Mouse (Mus musculus) right cerebral cortex, adult 18-20 months (tissue): ENCODE results near the gene Prpf6.

Experiments
- DNase-seq: peaks from one replicate; pipeline ENCODE4 v3.0.0; 2022; ENCODE audit warnings: mixed read lengths

Gene Prpf6

GRCm38 (mm10) chr2:181659609-181660055 lies 68.0 kb downstream of the Prpf6 start:
- DNase-seq = peak; percentile 79

DNA sequence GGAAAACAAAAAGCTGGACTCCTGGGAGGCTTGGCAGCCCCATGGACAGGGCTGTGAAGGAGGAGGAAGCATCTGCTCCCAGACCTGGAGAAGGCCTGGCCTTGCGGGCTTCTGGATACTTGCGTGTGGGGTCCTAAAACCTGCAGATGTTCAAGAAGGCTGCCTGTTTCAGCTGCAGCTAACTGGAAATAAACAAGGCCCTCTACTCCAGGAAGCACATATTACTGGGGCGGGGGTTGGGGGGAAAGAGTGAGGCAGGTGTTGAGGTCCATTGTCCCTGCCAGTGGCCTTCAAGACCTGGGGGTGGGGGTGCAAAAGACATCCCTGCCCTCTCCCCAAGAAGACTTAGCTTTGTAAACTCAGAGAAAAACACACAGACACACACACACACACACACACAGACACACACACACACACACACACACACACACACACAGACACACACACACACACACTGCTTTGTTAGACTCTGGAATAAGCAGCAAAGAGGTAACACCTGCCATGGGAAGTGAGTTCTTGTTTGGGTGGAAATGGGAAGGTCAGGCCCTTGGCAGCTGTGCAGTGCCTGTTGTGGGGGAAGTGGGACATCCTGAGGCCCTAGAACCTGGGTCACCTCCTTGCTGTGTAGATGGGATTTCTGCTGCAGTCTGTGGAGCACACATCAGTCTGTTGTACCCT lies 71.1 kb downstream of the Prpf6 start:
- DNase-seq = no peak

DNA sequence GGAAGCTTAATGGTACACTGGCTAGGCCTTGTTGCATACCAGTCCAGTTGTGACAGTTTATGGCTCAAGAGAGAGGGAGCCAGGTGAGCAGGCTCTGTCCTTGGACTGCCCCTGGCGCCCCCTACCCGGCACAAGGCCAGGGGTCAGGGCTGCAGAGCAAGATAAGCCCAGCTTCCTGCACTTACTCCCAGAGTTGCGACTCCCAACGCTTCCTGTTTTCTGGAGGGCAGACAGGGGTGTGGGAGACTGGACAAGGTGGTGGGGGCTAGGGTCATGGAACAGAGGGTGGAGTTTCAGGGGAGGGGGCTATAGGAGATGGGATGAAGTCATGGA lies 71.6 kb downstream of the Prpf6 start:
- no peak for DNase-seq

DNA sequence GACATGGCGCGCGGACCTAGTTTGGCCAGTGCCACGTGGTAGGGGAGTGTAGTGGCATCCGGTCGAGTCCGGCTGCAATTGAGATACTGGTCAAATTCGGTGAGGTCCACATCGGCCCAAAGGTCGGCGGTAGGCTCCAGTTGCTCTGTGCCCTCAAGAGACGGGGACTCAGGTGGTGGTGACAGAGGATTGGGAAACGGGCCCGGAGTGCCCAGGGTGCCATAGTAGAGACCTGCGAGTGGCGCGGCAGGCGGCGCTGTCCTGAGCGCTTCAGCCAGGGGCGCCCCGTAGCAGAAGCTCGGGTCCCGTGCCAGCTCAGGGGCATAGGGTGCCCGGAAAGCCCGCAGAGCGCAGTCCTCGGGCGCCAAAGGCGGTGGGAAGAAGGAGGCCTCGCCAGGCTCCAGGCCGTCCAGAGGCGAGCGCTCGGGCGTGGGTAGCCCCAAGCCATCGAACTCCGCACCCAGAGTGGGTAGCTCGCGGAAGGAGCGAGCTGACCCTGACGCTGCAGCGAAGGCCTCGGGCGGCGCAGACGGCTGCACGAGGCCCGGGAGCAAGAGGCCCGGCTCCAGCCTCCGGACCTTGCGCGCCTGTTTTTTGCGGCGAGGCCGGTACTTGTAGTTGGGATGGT lies 78.7 kb downstream of the Prpf6 start:
- DNase-seq = no peak

- DNase-seq = no peak
Measured at GRCm38 (mm10) chr2:181670913-181671311, 79.2 kb downstream of the Prpf6 start.

DNA sequence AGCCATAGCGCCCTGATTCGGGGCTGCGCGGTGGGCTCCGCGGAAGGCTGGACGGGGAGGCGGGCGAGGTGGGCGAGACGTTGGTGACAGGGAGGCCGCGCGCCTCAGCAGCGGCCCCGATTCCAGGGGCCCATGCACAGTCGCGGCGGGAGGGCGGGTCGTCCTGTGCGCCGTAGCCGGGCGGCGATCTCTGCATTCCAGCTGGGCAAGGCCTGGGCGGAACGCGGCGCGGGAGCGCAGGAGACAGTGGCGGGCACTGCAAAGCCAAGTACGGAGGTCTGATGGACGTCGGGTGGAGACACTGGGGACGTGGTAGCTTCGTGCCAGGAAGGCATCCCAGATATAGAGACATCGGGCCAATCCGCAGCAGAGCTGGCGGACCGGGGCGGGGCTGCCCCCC lies 79.7 kb downstream of the Prpf6 start, which contains the start of gene Sox18:
Gene Sox18 (minus strand): TSS at position 315 of the 400 bp plus-strand sequence.
- no peak for DNase-seq

DNA sequence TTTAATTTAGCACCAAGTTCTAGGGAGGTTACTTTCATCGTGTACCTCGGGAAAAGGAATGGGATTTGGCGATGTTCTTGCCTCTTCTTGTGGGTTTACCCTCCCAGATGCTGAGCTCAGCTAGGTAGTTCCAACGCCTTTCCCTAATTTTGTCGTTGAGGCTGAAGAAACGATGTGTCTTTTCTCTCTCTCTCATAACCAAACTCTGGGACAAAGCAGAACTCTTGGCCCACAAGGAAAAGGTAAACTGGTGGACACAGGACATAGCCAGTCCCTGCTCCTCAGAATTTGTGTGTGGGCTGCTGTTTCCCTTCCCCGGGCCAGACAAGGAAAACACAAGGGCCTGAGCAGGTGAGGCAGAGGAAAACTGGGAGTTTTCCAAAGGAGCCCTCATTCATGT lies 80.3 kb downstream of the Prpf6 start:
- DNase-seq = no peak

GRCm38 (mm10) chr2:181673501-181673900 lies 81.8 kb downstream of the Prpf6 start:
- no peak for DNase-seq

DNA sequence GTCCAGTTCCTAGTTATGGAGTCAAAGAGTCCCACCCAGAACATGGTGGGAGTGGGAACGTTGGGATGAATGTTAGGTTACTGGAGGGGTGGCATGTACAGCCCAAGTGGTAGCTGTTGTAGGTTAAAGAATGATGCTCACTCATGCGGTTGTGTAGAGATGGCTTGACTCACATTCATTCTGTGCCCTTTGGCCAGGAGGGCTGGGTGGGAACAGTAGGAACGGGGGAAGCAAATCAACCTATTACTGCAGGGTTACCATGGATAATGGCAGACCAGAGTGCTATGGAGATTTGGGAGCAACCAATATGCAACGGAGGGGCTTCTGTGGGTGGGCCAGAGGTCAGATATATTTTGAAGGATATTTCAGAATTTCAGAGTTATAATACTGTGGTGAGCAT lies 83.3 kb downstream of the Prpf6 start:
- no peak for DNase-seq

DNA sequence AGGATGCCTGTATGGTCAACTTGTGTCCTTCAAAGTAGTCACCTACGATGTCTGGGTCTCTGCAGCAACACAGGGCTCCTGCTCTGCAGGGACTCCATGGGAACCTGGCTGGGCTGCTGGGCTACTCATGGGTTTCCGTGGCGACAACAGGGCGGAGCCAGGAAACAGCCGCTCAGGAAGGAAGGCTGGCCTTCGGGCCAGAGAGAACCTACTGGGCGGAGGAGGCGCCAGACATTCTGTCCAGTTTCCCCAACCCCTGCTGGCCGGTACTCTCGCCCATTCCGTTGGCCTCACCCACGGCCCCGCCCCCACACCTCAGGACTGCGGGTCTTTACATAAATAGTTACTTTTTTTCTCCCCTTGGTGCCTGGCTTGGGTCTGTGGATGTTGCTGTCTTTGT lies 83.8 kb downstream of the Prpf6 start:
- DNase-seq = no peak

DNA sequence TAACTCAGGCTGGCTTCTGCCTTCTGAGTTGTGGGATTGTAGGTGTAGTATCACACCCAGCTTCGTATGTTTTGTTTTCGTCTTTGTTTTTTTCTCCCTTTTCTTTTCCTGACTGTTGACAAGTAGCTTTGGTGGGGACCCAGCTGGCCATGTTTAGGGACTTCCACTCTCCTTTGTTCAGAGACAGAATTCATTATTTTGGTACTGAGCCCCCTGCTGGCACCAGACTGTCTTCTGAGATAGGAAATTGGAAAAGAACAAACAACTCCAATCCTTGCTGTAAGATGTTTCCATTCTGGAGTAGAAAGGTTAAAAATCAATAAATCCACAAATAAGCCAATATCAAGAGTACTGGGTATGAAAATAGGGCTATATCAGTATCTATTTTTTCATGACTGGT lies 84.8 kb downstream of the Prpf6 start:
- DNase-seq = no peak

DNA sequence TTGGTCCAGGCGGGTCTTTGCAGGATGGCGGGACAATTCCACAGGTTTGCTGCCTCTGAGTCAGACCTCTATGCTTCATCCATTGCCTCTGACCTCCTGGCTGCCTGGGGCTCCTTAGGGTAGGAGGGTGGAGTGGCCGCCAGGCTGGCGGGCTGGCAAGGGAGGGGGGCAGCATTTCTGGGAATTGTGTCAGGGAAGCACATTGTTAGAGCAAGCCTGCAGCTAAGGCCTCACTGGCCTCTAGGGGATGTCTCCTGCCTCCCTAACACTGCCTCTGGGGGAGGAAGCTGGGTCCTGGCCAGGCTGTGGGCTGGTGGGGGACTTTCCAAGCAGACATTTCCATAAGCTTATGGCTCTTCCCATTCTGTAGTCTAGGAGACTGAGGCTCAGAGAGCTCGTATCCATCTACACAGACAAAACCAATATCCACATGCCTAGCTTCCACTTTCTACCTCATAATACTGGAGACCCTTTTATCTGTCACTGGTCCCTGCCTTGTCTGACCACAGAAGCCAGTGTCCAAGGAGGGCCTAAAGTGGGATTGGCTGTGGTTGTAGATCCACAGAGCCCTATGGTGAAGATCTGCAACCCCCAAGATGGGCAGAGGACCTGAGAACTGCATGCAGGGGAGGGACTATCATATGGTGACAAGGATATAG lies 85.6 kb downstream of the Prpf6 start:
- no peak for DNase-seq

GRCm38 (mm10) chr2:181677755-181678098 lies 86.1 kb downstream of the Prpf6 start:
- DNase-seq = no peak

DNA sequence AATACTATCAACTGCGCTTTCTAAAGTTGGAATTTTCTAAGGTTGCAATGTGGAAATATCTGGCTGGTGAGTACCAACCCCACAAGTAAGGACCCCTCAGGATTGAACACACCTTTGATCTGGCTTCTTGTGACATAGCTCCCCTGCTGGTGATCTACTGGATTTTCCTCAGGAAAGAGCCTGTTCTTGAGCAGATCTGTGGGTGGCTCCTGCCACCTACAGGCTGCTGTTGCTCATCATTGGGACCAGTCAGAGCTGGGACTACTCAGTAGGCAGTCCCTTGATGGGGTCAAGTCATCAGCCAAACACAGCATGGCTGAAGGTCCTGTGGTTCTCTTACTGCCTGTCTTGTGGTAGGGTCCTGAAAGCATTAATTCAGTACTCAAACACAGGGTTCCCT lies 87.1 kb downstream of the Prpf6 start:
- DNase-seq = peak; percentile 88

DNA sequence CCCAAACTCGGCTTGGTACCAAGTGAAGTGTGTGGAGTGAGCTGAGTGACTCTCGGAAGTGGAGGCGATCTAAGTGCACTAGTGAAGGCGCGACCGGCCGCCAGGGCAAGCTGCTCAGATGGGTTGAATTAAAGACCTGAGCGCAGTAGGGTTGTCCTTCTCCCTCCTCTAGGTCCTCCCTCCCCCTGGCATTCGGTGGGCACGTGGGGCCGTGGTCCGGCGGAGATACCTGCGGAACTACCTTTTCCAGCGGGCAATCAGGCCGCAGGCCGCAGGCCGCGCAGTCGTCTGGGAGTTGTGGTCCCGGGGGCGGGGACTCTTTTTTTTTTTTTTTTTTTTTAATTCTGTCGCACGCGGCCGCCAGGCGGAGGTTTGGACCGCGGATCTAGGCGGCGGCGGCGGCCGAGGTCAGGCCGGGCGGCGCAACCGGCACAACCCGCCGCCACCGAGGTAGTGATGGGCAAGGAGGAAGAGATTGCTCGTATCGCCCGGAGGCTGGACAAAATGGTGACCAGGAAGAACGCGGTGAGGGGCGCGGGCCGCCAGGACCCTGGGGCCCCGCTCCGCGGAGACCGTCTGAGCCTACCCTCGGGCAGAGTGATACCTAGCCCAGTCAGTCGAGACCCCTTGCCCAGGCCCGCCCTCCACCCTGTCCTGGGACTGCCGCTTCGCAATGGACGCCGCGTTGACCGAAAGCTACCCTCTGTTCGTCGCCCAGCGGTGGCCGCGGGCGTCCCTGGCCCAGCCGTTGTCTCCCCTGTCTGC lies 88.5 kb downstream of the Prpf6 start, which contains the start of gene Tcea2:
Gene Tcea2 (plus strand): TSS at position 360 of the 765 bp plus-strand sequence.
- DNase-seq = peak; percentile 78

GRCm38 (mm10) chr2:181680716-181681117 lies 89.0 kb downstream of the Prpf6 start:
- DNase-seq = peak; percentile 48

DNA sequence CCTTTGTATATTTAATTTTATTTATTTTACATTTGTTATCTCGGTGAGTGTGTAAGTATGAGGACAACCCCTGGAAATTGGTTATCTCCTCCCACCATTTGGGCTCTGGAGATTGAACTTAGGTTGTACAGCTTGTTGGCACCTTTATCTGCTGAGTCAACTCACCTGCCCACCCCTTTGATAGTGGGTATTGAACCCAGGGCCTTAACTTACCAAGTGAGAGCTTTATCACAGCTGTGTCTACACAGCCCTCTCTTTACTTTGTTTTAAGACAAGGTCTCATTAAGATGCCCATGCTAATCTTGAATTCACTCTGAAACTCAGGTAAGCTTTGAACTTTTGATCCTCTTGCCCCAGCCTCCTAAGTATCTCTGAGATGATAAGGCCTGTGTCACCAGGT lies 90.3 kb downstream of the Prpf6 start:
- DNase-seq = no peak

DNA sequence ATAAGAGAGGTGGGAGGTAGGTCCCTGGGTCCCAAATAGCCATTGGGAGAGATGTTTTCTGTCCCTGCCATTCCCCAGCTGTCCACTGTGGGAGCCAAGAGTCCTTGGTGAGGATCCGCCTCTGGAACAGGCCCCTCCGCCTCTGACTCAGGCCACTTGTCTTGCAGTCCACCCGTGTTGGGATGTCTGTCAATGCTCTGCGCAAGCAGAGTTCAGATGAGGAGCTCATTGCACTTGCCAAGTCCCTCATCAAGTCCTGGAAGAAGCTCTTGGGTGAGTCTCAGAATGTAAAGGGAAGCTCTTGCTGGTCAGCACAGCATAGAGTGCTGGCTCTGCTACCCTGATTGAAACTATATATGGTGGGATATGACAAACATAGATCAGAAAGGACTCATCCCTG lies 91.7 kb downstream of the Prpf6 start:
- DNase-seq = no peak

- DNase-seq = no peak
Measured at GRCm38 (mm10) chr2:181684713-181685112, 93.0 kb downstream of the Prpf6 start.

DNA sequence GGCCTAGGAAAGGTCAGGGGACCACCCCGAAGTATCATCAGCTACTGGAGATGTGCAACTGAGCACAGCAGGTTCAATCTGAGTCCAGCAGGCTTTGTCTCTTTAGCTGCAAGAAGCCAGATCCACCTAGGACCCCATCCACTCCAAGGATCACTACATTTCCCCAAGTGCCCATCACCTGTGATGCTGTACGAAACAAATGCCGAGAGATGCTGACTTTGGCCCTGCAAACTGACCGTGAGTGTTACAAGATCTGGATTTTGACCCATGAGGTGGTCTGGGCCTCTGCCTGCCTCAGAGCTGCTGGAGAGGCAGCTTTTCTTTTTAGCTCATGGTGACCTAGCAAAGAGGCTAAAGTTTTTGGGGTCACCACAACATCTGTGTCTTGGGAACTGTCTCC lies 94.0 kb downstream of the Prpf6 start:
- no peak for DNase-seq

DNA sequence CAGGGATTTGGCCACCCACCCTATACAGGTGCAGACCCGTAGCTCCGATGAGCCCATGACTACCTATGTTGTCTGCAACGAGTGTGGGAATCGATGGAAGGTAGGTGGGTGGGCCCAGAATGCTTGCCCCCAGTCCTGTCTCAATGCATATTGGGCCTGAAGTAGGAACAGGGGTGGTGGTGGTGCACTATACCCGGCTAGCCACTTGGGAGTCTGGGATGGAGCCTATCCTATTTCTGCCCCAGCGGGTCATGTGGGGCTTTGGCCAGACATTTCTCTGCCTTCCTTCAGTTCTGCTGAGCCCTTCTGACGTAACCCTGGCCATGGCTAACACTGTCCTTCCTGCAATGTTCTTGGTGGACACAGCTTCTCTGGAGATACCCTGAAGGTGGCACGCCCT lies 95.9 kb downstream of the Prpf6 start:
- DNase-seq = no peak

DNA sequence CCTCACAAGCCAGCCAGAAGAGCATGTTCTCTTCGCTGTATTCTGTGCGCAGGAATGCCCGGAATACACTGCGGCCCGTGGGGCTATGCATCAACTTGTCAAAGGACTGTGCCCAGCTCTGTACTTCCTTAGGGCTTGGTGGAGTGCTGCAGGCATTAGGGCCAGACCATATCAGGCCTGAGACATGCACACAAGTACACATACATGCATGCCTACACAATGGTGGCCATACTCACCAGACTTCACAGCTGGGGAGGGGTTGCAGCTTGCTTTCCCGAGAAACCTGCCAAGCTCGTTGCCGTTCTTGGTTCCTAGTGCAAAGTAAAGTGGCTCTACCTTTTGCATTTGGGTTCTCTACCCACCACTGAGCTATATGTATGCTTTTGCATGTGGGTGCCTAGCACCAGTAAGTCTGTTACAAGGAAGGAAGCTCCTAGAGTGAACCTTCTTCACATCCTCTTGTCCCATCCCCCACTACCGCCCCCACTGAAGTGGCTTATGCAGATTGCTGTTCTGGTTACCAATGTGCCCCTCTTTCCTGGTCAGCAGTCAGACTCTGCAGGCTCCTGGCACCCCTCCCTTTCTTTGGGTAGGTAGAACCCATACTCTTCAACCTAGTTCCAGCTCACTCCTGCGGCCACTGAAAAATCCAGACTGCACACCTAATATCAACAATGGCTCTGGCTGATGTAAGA lies 97.9 kb downstream of the Prpf6 start:
- DNase-seq = no peak

DNA sequence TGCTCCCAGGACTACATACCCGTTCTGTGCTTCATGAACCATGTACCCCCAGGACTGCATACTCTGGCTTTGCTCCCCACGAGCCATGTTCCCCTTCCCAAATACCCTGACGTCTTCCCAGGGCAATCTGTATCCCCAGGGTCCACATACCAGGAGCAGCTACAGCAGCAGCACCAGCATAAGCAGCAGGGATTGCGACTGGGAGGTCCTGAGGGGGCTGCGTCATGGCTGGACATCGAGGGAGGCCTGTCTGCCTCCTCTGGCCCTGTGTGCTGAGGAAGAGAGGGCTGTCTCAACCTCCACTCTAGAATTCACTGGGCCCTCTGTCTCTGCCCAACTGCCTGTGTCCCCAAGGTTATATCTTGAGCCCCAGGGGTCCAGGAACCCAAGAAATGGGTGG lies 99.4 kb downstream of the Prpf6 start:
- no peak for DNase-seq
